8 mouse cellular contexts compared by ENCODE assay signal in genomic region chr3:122291828-122292227, GRCm38 (mm10). TPM values are rescaled to one million over a fixed set of nuclear protein-coding genes. Genes with fewer than 3 reads are reported as not detected.
A peak's percentile ranks its signal among the peaks of the same experiment; 100 is the strongest.
DNase-seq lines count a peak whose midpoint lies in the region; ATAC-seq and TF ChIP-seq lines count a peak whose summit lies in the region.

No protein-coding gene starts in this region.

- no peak for TF ChIP-seq EP300 in stomach, postnatal 0 days (optimal IDR thresholded peaks at IDR 0.05)

- no peak overlapping the region for H3K9ac ChIP-seq in limb, embryonic 11.5 days (ENCODE audit: low read length)
- 0 out of 2 replicates have a peak overlapping the region, but pooled peaks have one; percentile 90 for H3K9ac ChIP-seq in heart, embryonic 15.5 days
- H3K9ac ChIP-seq in stomach, postnatal 0 days (ENCODE audit: low read length), result peak overlapping the region; percentile 92; the same call in 1 of the 2 replicates

- no peak overlapping the region for H3K27ac ChIP-seq in limb, embryonic 11.5 days (replicated peaks; ENCODE audit: low read depth, low read length)
- H3K27ac ChIP-seq in limb, embryonic 10.5 days, result no peak overlapping the region
- peak overlapping the region; percentile 95 for H3K27ac ChIP-seq in heart, embryonic 15.5 days
- peak overlapping the region; percentile 97 for H3K27ac ChIP-seq in stomach, postnatal 0 days (replicated peaks)

- no peak for DNase-seq in limb, embryonic 11.5 days (ENCODE audit: low spot score)
- no peak for DNase-seq in limb, embryonic 10.5 days (ENCODE audit: low spot score)
- DNase-seq in lung, adult 18-20 months, result peak; percentile 19 to 33
- peak; percentile 68 for DNase-seq in stomach, postnatal 0 days (ENCODE audit: low spot score)
- no peak for DNase-seq in cerebellum, postnatal 36 days
- DNase-seq in cerebellum, postnatal 10 days, result no peak
- DNase-seq in left cerebral cortex, adult 9 months (ENCODE audit: low spot score in 2 of 2), result no peak

- H3K27me3 ChIP-seq in limb, embryonic 11.5 days (ENCODE audit: control insufficient read depth, insufficient read depth, low read length), result no peaks in the 10 kb centered on the region
- H3K27me3 ChIP-seq in limb, embryonic 10.5 days (ENCODE audit: low read depth, poor library complexity, severe bottlenecking), result no peaks in the 10 kb centered on the region
- no peaks in the 10 kb centered on the region for H3K27me3 ChIP-seq in heart, embryonic 15.5 days
- no peaks in the 10 kb centered on the region for H3K27me3 ChIP-seq in stomach, postnatal 0 days (ENCODE audit: control insufficient read depth, insufficient read depth, low read length)

- no peaks in the 10 kb centered on the region for H3K36me3 ChIP-seq in limb, embryonic 11.5 days (ENCODE audit: control insufficient read depth, insufficient read depth, low read length)
- no peaks in the 10 kb centered on the region for H3K36me3 ChIP-seq in limb, embryonic 10.5 days
- H3K36me3 ChIP-seq in heart, embryonic 15.5 days, result no peaks in the 10 kb centered on the region
- no peaks in the 10 kb centered on the region for H3K36me3 ChIP-seq in stomach, postnatal 0 days (ENCODE audit: control insufficient read depth, insufficient read depth, low read length)

- TF ChIP-seq CTCF in stomach, postnatal 0 days (IDR thresholded peaks at IDR 0.05; ENCODE audit: low read depth), result no peak

- peak overlapping the region; percentile 67; the same call in 1 of the 2 replicates for H3K4me2 ChIP-seq in limb, embryonic 11.5 days (ENCODE audit: low read depth, severe bottlenecking)
- peak overlapping the region; percentile 82 for H3K4me2 ChIP-seq in heart, embryonic 15.5 days
- no peak overlapping the region; the same call in 1 of the 2 replicates for H3K4me2 ChIP-seq in stomach, postnatal 0 days (replicated peaks; ENCODE audit: low read depth)

- peaks cover 14% of the 10 kb centered on the region for H3K4me1 ChIP-seq in limb, embryonic 11.5 days (ENCODE audit: control insufficient read depth, insufficient read depth, low read length)
- peaks cover 48% of the 10 kb centered on the region for H3K4me1 ChIP-seq in limb, embryonic 10.5 days
- H3K4me1 ChIP-seq in heart, embryonic 15.5 days (replicated peaks), result peaks cover 20% of the 10 kb centered on the region
- H3K4me1 ChIP-seq in stomach, postnatal 0 days (replicated peaks; ENCODE audit: control insufficient read depth, insufficient read depth), result no peaks in the 10 kb centered on the region; the same call in 1 of the 2 replicates

- no peak overlapping the region for H3K4me3 ChIP-seq in limb, embryonic 11.5 days (ENCODE audit: low read depth, low read length)
- H3K4me3 ChIP-seq in limb, embryonic 10.5 days, result no peak overlapping the region; the same call in 1 of the 2 replicates
- peak overlapping the region; percentile 92 for H3K4me3 ChIP-seq in heart, embryonic 15.5 days
- H3K4me3 ChIP-seq in stomach, postnatal 0 days (ENCODE audit: low read depth, low read length), result no peak overlapping the region

- no peaks in the 10 kb centered on the region for H3K9me3 ChIP-seq in limb, embryonic 11.5 days (ENCODE audit: control insufficient read depth, low read length)
- no peaks in the 10 kb centered on the region for H3K9me3 ChIP-seq in limb, embryonic 10.5 days (replicated peaks)
- no peaks in the 10 kb centered on the region for H3K9me3 ChIP-seq in heart, embryonic 15.5 days (replicated peaks)
- H3K9me3 ChIP-seq in stomach, postnatal 0 days (ENCODE audit: control insufficient read depth, low read length), result no peaks in the 10 kb centered on the region

- ATAC-seq in limb, embryonic 11.5 days (ENCODE audit: insufficient number of reproducible peaks, low FRiP score, low TSS enrichment, low read depth), result no peak
- 0 out of 2 replicates have a peak, but pooled peaks have one; percentile 7 for ATAC-seq in heart, embryonic 15.5 days (replicated peaks; ENCODE audit: insufficient number of reproducible peaks, insufficient read depth, low FRiP score, low read depth)
- ATAC-seq in stomach, postnatal 0 days (ENCODE audit: low FRiP score, low TSS enrichment), result peak; percentile 57

- whole genome bisulfite sequencing in limb, embryonic 11.5 days, result 65% methylated on average over 12 of the region's 12 CpGs
- 61% methylated on average over 12 of the region's 12 CpGs for WGBS in limb, embryonic 10.5 days
- 27% methylated on average over 12 of the region's 12 CpGs for WGBS in heart, embryonic 15.5 days
- WGBS in stomach, postnatal 0 days, result 45% methylated on average over 12 of the region's 12 CpGs

RNA-seq across cellular contexts. Expression of gene Bcar3, which starts 2.1 kb away (rescaled TPM):
- polyA plus RNA-seq in limb, embryonic 11.5 days (2014; fragmentation: Nextera tagmentation; extraction: Ambion mirVana), result 3.8 and 4.1 TPM in 2 replicates
- 5.2 and 5.6 TPM in 2 replicates for polyA plus RNA-seq in limb, embryonic 10.5 days (2016; fragmentation: Nextera tagmentation; extraction: Ambion mirVana)
- 3.9 and 5.7 TPM in 2 replicates for polyA plus RNA-seq in heart, embryonic 15.5 days (2015; fragmentation: Nextera tagmentation; extraction: Ambion mirVana)
- polyA plus RNA-seq in stomach, postnatal 0 days (2015; fragmentation: Nextera tagmentation; extraction: Ambion mirVana), result 12.1 and 12.6 TPM in 2 replicates

RNA-seq across cellular contexts. Expression of gene Dnttip2, which starts 17.6 kb away (rescaled TPM):
- 102 and 107 TPM in 2 replicates for polyA plus RNA-seq in limb, embryonic 11.5 days (2014; fragmentation: Nextera tagmentation; extraction: Ambion mirVana)
- 93.2 and 99.6 TPM in 2 replicates for polyA plus RNA-seq in limb, embryonic 10.5 days (2016; fragmentation: Nextera tagmentation; extraction: Ambion mirVana)
- polyA plus RNA-seq in heart, embryonic 15.5 days (2015; fragmentation: Nextera tagmentation; extraction: Ambion mirVana), result 37.7 and 38.4 TPM in 2 replicates
- polyA plus RNA-seq in stomach, postnatal 0 days (2015; fragmentation: Nextera tagmentation; extraction: Ambion mirVana), result 37.1 and 39.2 TPM in 2 replicates

RNA-seq across cellular contexts. Expression of gene Gclm, which starts 46.5 kb away (rescaled TPM):
- 45.0 and 45.1 TPM in 2 replicates for polyA plus RNA-seq in limb, embryonic 11.5 days (2014; fragmentation: Nextera tagmentation; extraction: Ambion mirVana)
- polyA plus RNA-seq in limb, embryonic 10.5 days (2016; fragmentation: Nextera tagmentation; extraction: Ambion mirVana), result 32.5 and 40.3 TPM in 2 replicates
- 65.6 and 71.9 TPM in 2 replicates for polyA plus RNA-seq in heart, embryonic 15.5 days (2015; fragmentation: Nextera tagmentation; extraction: Ambion mirVana)
- 148 and 155 TPM in 2 replicates for polyA plus RNA-seq in stomach, postnatal 0 days (2015; fragmentation: Nextera tagmentation; extraction: Ambion mirVana)

Comparison
In these comparisons a context has a peak if more than half of its experiments do, and no peak if none do; other contexts are left out.
1. DNase-seq: peak in lung, adult 18-20 months (2 of 2) and stomach, postnatal 0 days (single experiment); none in limb, embryonic 11.5 days (single experiment), limb, embryonic 10.5 days (single experiment), cerebellum, postnatal 36 days (0 of 2), cerebellum, postnatal 10 days (0 of 2) and left cerebral cortex, adult 9 months (0 of 2).
2. H3K27ac ChIP-seq: peak in heart, embryonic 15.5 days (single experiment) and stomach, postnatal 0 days (single experiment); none in limb, embryonic 11.5 days (single experiment) and limb, embryonic 10.5 days (single experiment).